Mouse (Mus musculus) brain, adult 2 months (tissue): Measurements from ENCODE around the gene Vps26c.

Source experiments
- DNase-seq: peaks from one replicate; pipeline ENCODE4 v3.0.0; 2011; ENCODE audit warnings: low read depth, low spot score

The Vps26c gene

DNA sequence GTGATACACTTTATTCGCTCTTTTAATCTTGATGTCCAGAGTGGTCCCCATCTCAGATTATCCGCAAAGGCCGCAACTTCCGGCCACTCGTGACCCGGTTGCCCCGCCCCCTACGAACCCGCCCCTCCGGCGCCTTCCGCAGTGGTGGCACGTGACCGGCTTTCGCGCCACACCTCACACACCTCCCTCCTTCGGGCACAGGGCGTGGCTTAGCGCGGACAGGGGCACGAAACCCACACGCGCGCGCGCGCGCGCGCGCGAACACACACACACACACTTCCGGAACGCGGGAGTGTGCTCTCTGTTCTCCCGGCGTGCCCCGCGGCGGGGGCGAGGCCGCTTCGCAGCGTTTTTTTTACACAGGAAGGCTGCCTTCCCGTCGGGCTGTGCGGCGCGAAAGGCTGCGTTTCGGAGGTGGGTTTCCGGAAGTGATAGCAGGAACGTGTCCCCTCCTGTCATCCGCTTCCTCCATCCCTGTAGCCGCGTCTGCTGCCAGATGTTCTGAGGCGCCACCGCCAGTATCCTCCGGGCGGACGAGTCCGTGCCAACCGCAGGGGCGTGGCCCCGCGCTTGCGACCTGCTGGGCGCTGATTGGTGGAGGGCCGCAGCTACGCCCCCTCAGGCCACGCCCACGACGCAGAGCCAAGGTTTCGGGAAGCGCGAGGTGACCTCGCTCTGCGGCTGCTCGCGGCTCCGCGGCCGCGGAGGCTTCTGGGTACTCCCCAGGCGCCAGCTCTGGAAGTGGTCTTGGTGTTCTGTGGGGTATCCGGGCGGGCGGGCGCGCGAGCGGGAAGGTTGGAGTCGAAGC is at the start of gene Vps26c:
Gene Vps26c, minus strand, starts transcription at position 487 of the 808 bp plus-strand sequence.
- DNase-seq = peak; percentile 99

DNA sequence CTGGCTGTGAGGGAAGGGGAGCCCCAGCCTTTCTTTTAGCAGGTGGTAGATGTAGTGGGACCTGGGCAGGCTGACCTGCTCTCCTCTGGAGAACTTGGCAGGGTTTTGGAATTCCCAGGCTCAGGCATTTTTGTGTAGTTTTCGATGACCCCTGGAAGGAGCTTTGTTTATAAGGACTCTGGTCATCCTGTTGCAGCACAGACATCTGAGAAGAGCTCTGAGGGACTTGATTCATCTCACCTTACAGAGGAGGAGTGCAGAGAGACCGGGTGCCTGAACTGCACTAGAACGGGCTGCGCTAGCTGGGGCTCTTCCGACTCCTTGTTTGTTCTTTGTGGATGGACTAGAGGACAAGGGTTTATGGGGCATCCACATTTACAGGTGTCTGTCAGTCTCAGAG is 49.1 kb upstream of the Vps26c start:
- DNase-seq = no peak

DNA sequence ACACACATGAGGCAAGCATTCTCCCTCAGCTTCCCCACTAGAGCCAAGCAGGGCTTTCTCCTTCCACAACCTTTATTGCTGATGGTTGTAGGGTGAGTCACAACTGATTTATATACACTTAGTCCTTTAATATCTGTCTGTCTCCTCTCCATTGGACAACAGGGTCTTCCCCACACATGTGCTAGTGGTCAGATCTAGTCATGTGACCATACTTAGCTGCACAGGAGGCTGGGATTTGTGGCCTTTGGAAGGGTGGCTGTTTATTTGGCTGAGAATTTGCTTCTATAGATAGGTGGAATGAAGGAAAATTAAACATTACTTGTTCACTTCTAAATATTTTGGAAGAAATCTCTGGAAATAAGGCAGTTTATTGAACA is 48.1 kb upstream of the Vps26c start:
- DNase-seq = no peak

DNA sequence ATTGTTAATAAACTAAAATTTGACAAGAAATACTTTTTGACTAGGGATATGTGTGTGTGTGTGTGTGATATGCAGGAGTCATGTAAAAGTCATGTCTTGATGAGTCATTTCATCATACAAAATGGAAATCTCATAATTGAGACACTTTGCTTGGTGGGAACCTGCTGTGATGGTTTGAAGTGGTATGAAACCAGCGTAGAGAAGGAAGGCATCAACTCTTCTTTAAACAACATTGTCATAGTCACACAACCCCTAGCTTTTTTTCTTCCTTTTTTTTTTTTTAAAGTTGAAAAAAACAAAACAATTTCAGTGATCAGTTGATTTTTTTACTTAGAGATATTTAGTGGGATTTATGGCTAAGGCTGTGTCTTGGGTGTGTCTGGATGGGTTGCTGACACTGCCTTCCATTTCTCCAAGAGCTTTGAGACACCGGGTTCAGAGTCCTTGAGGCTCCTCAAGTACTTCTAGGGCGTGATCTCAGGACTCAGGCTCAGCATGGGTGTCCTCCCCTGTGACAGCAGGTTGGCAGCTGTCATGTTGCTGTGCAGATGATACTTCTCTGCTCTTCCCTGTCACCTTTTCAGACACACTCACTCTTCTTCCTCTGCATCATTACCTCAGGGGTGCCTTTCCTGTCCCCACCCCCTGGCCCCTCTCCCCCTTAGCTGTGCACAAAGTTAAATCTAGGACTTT is 47.5 kb upstream of the Vps26c start:
- no peak for DNase-seq

DNA sequence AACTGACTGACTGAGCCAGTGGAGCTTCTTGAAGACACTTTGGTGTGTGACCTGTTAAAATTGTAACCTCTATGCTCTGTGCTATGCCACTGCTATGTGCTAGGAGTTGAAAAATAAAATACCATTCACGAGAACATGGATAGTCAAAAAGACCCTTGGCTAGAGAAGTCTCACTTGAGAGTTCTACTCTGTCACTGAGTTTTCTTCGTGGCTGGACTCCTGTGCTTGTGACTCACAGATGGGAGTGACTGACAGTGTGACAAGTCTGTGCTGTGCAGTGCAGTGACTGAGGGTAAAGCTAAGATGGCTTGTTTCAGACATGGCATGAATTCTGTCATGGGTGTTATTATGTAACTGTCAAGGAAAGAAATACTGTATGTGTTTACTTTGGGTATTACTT is 45.8 kb upstream of the Vps26c start:
- no peak for DNase-seq

DNA sequence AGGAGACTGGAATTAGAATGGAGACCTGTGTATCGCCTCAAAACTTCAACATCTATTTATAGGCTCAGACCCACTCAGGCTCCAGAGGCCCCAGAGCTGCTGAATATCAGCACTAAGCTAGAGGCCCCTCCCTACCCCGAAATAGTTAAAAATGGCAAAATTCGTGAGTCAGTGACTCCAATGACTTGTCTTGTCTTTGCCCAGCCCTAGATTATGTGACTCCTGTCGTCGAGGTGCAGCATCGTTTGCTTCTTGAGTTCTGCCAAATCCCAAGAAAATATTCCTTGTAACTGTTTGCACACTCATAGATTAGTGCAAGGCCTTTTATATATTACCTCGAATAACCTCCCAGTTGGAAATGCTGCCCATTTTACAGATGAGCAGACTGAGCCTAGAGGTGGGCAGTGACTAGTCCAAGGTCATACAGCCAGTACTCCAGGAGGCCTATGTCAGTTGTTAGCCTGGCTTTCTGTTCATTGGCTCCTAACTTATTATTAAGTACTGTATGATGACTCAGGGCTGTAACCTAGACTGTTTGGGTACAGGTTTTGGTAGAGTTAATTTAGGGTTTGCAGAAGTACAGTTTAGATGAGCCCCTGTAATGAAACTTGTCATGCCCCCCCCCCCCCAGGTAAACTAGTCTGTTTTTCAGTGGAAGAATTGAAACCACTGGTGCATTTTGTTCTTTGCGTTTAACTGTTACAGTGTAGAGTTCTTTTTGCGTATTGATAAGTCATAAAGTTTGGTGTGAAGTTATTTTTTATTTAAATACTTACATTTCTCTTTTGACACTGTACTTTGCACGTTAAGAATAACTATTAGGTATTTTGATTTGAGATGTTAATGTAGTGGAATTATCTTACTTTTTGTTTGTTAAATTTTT is 44.7 kb upstream of the Vps26c start:
- DNase-seq = no peak

DNA sequence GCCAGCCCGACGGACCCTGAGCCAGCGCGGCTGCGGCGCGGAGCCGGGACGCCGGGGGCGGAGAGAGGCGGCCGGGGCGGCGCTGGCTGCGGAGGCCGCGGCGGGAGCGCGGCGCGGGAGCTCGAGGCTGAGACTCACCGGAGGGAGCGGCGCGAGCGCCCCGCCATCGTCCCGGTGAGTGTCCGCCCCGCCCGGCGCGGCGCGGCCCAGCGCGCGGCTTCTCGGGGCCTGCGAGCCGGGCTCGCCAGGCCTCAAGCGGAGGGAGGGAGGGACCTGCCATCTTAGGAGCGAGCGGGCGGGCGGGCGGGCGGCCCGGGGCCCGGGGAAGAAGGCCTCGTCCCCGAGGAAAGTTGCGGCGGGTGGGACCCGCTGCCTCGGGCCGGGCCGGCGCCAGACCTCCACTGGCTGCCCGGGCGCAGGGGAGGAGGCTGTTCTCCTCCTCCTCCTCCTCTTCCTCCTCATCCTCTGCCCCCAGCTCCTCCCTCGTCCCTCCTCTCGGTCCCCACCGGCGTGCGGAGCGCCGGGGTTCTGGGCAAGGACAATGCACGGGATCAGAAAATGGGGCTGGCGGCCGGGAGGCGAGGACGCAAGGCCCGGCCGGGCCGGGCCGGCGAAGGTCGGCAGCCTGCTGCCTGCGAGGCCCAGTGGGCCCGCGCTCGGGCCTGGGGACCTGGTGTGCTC is 43.9 kb upstream of the Vps26c start:
- DNase-seq = peak; percentile 63

DNA sequence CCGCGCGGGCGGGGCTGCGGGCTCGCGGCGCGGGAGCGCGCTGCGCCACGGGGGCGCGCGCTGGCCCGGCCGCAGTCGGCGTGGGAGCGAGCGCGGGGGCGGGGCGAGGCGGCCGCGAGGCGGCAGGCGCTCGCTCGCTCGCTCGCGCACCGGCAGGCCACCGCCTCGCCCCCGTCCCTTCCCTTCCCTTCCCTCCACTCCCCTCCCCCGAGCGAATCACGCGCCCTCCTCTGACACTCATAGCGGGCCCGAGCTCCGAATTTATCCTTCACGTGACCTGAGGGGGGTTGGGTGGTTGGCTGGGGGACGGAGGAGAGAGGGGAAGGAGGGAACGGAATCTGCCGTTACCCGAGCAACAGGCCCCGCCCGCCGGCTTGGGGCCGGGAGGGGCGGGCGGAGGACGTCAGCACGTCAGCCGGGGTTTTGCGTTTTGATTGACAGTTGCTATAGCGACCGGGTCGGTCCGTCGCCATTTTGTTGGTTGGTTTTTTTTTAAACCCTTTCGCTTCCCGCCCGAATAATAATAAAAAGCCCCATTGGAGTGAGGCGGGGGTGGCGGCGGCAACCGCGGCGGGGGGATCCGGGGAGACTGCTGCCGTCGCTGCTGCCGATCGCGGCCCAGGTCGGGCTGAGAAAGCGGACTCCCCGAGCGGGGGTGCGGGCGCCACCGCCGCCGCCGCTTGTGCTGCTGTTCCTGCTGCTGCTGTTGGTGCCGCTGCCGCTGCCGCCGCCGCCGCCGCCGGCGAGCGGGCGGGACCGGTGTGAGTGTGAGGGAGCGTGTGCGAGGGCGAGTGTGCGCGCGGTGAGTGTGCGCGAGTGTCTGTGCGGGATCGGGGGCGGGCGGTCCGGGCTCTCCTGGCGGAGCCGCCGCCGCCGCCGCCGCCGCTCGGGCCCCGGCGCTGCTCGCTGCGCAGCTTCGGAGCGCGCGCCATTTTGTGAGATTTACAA is 42.9 kb upstream of the Vps26c start, which contains the start of gene Dyrk1a:
Gene Dyrk1a, plus strand, starts transcription at position 782 of the 948 bp plus-strand sequence.
- DNase-seq = peak; percentile 100

DNA sequence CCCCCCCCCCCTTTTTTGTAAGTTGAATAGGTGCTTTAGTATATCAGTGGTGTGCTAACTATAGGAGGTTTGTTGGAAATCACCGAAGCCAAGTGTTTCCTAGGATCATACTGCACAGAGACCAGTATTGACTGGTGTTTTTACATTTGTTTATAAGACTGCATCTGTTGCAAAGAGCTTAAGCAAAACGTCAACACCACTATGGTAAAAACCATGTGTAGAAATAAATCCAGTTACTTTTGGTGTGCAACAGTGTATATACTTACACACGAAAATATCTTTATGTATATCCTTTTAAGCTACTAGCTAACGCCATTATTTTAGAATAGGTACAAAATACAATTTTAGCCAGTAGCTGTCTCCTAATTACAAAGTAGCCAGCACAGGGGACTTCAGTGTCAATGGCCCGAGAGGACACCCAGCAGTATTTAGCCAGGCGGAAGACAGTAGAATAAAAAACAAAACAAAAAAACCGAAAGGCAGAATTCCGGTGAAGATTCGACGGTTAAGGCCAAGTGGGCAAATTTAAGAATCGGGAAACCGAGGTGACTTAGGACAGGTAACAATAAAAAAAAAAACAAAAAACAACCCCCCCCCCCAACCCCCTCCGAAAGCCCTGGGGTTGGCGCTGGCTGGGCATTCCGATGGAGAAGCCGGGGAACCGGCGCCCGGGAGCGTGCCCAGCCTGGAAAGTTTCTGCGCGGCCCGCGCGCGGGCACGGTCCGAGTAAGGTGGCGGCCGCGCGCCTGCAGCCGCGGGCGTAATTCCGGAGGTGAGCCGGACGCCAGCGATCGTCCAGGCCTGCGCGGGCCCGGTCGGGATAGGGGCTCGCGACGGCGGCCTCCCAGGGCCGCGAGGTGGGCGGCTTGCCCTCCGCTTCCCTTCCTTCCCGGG is 42.0 kb upstream of the Vps26c start:
- peak; percentile 89 for DNase-seq

DNA sequence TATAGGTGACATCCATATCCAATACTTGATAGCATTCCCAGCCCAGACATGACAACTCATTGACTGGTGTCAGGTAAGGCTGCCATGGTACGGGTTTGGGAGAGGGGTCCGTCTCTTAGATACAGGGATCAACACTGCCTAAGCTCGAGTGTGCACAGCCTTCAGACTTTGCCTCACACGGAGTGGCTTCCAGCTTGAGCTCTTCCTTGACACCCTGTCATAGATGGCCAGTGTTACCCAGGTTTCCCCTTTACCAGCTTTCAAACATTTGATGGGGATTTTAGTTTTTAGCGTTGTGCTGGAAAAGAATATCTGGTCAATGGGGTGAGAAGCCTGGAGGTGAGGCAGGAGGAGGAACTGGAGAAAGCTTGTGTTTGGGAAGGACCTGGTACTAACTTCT is 41.1 kb upstream of the Vps26c start:
- no peak for DNase-seq

DNA sequence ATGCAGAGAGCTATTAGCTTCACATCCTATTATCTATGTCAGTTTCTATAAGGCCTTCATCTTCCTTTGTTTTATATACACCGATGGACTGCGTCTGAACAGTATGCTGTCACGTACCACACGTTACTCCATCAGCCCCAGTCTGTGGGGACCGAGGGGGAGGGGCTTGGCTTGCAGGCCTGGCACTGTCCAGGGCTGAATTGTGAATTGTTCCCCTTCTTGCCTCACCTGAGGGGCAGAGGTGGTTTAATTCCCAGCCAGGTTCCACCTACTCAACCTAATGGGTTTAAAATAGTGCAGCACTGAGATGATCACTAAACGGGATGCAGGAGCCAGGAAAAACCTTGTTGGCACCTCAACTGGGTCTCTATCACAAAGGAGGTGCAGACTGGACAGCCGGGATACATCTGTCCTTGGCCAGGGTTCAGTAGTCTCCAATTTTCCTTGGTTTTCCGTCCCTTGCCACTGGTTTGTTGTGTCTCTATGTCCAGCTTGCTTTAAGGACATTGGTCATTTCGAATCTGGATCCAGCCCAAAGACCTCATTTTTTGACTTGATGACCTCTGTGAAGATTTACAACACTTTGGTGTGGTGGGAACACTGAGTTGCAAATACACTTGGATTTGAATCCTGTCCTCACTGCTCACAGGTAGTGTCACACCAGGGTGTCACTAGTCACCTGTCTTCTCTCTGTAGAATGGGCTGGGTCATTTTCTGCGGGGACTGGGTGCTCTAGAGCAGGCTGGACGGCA is 40.4 kb upstream of the Vps26c start:
- no peak for DNase-seq

DNA sequence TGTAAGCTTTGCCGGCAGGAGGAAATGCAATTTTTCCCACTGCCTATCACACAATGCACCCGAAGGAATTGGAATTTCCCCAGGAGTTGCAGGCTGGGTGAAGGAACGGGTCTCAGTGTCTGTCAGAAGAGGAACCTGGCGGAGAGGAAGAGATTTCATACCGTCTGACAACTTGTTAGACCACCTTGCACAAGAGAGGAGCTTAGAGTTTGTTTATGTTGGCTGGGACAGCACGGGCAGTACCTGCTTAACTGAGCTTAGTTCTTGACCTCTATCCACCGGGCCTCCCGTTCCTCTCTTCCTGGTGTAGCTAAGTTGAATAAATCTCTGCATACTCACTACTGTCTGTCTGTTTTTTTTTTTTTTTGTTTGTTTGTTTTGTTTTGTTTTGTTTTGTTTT is 39.5 kb upstream of the Vps26c start:
- DNase-seq = no peak

DNA sequence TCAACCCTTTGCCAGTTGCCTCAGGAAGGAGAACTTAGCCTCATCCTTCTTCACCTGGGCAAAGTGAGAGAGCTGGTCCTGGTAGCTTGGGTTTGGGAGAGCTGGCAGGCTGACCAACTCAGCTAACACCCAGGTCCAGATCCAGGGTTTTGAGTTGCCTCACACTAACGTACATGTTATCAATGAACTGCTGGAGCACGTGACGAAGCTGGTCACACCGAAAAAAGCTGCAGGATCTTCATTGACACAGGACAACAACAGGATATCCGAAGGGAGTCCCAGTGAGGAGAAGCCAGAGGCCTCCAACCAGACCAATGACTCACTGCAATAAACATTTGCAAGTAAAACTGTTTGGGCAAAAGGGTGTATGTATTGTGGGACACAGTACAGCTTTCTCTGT is 34.0 kb upstream of the Vps26c start:
- DNase-seq = no peak

DNA sequence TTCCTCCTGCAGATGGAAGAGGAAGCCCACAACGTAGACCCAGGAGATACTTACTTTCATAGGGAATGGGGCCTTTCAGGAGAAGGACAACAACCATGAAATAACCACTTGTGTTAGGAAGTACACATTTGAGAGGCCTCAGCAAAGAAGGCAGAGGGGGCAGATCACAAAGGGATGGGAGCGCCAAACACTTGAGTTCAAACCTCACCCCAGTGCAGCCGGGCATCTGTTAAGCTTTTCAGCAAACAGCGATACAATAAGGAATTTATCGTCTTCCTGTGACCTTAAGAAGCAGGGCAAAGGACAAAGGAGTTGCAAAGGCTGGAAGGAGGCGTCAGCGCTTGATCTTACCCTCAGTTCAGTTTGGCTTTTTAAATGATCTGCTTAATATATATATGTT is 33.2 kb upstream of the Vps26c start:
- no peak for DNase-seq

DNA sequence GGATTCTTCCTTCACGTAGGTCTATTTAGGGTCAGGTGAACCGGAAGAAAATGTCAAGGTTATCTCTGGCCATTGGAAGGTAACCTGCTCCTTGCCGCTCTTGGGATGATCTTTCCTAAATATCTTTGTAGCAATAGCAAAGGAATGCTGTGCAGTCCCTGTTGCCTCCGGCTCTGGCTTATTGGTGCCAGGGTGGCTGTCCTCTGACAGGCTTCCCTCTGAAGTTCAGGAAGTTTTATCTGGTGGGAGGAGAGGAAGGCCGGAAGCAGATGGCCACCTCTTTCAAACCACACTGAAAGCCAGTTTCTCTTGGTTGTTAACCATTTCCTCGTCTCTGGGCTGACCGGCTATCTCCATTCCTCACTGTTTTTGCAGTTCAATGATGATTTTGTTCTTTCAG is 32.7 kb upstream of the Vps26c start:
- no peak for DNase-seq

DNA sequence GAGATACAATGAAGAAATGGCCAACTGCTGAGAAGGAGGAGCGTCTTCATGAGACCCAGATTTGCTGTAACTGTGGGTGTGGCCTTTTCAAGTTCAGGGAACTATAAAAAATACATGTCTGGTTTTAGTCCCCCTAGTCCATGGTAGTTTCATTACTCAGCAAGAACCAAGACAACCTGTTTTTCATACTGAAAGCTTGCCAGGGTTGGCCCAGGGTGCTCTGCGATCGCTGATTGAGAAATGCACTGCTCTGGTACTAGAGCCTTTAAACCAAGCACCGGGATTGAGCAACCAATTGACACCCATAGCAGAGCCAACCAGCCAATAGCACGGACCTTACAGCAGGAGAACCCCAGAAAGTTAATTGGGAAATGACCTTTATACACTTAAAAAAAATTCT is 29.6 kb upstream of the Vps26c start:
- no peak for DNase-seq

DNA sequence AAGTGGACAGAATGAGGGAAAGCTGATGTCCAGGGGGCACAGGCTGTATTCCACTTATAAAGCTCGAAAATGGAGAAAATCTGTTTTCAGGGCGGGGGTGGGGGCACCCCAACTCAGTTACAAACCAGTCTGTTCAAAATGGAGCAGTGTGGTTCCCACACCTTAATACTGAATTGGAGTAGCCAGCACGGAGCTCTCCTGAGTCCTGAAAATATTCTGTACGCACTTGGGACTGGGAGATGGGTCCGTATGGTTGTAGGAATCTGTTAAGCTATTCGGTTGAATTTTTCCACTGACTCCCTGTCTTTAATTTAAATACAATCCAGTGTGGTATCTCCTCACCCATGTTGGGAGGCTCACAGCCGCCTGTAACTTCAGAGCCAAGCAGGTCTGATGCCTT is 28.7 kb upstream of the Vps26c start:
- DNase-seq = no peak

DNA sequence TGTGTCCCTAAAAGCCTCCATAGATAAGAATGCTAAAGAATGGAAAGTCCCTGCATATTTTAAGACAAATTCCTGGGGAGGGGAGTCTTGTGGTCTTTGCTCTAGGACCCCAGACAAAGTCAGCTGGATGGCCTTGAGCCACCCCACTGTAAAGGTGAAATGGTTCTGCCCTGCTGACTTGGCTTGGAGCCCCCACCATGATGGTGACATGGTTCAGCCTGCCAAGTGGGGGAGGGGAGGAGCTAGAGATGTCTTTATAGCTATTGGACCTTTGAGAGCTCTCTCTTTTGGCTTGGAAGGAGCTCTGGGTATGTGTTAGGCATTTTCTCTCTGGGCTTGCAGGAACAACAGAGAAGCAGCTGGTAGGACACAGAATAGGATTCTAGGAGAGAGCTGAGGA is 25.3 kb upstream of the Vps26c start:
- no peak for DNase-seq

DNA sequence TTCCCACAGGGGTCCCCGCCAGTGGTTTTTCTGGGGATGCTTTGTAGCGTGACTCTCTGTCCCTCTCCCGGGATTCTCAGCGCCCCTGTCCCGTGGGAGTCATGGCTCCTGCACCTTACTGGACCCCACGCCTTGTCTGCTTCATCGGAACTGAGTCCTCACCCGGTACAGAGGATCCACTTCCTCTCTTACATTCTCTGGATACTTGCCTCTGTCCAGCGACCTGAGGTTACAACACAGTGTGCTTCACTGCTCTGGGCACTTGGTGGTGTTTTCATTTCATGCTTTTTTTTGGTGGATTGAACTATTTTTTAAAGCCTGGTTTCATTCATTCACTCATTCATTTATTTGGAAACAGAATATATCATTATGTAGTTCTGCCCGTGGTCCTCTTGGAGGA is 23.2 kb upstream of the Vps26c start:
- no peak for DNase-seq
